Mouse (Mus musculus) c-Kit-positive CD71-positive TER-119-positive erythroid progenitor cells, embryonic 14.5 days (primary cell): ENCODE data around the gene Pex10.
A peak's percentile ranks its signal among the peaks of the same experiment; 100 is the strongest.

ENCODE experiments used
- DNase-seq: peaks from one replicate; pipeline ENCODE4 v3.0.0-alpha.2; 2013; ENCODE audit warnings: low spot score

Gene Pex10

DNA sequence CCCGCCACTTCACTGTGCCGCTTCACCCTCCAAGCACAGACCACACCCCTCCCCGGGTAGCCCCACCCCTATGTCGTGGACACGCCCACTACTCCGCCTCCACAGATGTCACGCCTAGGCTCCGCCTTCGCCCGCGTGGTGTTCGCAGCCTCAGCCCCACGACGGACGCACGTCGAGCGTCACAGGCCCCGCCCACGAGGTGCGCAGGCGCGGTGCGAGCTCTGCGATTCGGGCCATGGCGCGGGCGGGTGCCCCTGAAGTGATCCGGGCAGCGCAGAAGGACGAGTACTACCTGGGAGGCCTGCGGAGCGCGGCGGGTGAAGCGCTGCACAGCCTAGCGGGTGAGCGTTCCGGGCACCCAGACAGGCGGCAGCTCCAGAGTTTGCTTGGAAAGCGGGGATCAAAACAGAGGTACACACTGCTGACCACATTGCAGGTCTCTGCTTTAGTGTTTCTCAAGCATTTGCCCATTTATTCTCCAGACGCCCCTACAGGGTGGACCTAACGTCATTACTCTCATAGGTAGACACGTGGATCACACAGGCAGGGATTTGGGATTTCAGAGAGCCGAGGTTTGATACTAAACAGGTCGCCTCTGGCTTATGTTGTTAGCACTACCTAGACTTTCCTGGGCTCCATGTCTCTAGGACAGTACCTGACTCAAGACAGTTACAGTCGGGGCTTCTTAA is at the start of gene Pex10:
Gene Pex10 (plus strand): TSS at position 183 of the 689 bp plus-strand sequence.
- DNase-seq: peak; percentile 99

DNA sequence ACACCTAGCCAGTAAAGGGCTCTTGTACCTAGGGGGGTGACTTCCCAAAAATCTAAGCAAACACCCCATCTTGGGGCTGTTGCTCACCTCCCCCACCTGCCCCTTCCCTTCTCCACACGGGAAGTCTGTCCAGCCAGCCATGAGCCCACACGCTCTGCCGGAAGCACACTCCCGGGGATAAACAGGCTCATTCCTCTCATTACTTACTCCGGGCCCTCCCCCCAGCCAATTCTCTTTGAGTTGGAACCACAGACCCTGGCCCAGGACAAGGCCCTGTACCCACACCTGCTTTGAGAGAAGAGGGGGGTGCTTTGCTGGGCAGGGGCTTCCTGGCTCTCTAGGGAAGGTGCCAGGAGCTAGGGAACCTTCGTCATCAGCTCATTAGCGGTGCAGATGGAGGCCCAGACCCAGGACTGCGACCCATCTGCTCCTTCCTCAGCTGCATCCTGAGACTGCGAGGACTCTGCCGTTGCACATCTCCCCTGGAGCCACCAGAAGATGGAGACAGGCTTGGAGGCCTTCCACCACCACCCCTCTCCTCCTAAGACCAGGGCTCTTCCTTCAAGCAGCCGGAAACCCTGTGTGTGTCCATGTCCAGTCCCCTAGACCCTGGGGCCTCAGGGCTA is 49.5 kb upstream of the Pex10 start:
- DNase-seq: no peak

DNA sequence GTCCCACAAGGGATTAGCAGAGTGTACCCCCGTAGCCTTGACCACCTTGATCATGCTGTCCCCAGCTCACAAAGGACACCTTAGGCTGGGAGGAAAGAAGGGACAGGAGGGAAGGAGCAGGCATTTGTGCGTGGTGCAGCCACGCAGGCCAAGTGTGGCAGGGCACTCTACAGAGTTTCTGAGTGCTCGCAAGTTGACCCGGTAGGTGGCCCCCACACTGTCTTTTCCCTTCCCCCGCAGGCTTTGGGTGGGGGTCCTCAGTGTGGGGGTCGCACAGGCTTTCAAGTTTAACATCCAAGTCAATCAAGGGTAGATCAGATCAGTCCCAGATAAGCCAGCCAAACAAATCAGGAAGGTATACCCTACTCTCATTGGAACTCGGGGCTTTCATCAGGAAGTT is 48.8 kb upstream of the Pex10 start:
- no peak for DNase-seq

DNA sequence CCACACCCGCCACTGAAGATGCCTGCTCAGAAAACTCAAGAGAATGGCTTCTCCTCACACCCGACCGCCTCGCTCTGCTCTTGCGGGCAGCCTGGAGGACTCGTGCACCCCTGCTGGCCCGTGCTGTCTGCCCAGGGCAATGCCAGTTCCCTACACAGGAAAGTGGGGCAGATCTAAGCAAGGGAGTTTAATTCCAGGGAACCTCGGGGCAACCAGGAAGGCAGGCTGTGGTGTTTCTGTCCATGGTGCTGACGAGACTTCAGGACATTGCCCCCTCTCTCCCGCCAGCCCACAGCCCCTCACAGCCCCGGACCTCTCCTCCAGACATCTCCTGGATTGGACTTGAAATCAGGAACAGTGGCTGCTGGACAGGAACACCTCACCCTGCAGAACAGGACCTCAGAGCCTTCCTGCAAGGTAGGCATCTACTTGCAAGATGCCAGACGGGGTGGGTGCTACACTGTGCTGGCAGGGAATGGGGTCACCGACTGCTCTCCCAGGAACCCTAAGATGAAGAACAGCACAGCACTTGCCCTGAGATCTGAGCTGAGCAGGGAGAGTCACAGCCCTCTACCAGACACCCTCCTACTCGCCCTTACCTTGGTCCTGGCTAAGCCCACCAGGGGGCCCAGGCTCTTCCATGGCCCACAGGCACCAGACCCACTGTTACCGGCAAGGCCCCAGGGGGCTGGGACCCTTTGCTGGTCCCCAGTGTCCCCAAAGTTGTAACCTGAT is 48.0 kb upstream of the Pex10 start:
- DNase-seq: peak; percentile 18

DNA sequence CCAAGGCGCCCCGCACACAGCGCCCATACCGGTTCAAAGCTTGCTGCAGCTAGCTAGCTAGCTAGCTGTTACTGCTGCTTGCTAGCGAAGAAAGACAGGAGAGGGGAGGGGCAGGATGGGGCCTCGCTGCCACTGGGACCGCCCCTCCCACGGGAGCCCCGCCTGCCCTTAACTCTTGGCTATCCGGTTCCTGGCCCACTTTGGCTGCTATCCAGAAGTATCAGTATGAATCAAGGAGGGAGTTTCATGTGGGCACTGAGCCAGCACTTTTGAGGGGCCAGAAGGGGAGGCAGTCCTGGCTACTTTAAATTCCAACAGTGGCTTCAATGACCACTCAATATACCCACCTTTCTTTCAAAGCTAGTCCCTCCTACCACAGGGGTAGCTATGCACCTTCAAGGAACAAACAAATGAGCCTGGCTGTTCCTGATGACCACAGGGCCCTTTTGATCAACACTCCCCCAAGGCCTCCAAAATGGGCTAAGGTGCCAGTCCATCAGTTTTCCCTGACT is 47.4 kb upstream of the Pex10 start:
- DNase-seq: no peak

DNA sequence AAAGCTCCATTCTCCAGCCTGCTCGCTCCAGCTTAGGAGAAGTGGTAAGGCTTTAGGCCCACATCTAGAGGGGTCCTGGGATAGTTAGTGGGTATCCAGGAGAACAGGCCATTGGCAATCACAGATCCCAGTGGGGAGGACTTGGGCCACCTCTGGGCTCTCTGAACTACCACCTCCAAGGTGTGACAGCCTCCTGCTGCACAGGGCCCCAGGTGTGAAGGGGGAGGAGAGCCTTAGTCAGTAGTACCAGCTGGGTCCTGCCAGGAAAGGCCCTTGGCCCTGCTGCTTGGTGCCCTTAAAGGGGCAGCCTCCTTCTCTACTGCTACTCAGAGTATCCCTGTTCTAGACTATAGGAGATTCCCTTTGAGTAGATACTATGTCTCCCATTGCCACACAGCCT is 46.7 kb upstream of the Pex10 start:
- DNase-seq: no peak

DNA sequence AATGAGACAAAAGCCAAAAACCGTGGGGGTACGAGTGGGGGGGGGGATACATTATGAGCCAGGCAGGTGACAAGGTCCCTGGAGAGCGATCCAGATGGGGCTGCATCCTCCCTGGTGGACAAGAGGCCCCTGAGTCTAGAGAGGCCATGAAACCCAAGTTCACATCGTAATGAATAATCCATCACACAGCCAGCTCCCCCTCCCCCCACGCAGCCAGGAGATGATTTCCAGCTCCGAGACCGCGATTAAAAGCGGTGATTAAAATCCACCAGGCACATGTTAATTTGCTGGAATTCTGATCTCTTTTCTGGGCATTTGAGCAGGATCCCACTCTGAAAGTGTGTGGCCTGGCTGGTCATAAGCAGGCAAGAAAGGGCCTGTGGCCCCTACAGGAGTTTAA is 46.0 kb upstream of the Pex10 start:
- DNase-seq: no peak

DNA sequence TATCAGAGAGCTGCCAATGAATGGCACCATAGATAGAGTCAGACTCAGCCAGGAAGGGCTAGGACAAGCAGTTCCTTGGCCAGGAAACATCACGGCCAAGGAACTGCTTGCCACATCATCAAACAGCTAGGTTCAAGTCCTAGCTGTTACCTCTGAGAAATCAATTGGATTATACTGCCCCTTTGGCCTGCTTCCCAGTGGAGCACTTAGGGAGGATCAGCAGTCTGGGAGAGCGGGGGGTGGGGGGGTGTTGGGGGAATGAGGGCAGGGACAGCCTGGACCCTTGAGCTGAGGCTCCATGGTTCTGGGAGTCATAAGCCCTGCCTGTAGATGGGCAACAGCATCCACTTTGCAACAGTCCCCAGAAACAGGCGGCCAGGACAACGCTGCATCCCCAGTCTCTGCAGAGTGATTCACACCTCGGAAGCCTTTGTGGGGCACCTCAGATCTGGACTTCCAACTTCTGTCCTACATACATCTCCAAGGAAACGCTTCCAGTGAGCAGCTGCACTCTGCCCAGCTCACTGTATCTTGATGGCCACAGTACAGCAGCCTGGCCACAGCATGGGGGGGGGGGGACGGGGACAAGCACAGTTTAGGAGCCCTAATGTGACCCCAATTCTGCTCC is 44.5 kb upstream of the Pex10 start:
- DNase-seq: no peak

DNA sequence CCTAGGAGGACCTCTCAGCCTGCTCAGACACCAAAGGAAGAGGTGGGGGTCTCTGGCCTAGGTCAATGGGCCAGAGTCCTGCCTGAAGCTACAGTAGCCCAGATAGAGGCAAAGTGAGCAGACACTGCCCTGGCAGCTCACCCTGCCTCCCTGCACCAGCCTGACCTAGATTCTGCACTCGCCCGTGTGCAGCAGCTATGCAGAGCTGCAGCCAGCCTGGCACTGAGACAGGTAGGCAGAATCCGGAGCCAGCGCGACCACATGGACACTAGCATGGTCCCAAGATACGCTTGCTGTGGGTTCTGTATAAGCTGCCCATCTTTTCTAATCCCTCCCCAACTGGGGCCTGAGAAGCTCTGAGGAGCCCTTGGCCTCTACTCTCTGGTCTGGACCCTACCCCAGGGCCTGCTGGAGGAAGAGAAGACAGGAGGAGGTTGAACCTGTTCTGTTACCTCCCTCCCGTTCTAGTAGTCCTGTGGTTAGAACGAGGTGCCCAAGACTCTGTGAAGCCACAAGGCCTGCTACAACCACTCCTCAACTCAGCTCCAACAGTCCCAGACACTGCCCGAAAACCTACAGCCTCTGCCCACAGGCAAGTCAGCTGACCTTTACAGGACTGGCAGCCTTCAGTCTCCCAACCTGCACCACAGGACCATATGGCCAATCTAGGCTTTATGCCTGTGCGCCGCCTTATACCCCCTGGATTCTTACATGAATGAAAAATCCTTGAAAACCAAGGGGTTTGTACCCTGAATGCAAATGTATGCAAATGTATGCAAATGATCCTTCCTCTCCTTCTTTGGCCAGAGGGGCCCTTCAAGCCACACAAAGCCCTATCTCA is 42.4 kb upstream of the Pex10 start:
- DNase-seq: no peak

DNA sequence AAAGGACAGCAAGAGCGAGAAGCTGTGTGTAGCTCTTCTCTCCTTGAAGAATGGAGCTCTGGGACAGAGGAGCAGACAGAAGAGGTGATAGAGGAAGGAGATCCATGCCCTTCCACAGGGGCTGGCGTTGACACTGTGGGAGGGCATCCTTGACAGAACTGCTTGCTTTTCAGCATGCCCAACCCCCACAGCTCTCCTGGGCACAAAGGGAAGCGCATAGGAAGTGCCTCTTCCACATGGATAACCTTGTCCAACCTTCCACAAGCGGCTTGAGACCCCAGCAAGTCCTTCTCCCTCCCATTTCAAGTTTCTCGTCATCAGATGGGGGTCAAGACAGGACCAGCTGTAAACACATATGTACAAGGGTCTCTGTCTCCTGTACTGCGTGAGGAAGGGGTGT is 33.7 kb upstream of the Pex10 start:
- no peak for DNase-seq

DNA sequence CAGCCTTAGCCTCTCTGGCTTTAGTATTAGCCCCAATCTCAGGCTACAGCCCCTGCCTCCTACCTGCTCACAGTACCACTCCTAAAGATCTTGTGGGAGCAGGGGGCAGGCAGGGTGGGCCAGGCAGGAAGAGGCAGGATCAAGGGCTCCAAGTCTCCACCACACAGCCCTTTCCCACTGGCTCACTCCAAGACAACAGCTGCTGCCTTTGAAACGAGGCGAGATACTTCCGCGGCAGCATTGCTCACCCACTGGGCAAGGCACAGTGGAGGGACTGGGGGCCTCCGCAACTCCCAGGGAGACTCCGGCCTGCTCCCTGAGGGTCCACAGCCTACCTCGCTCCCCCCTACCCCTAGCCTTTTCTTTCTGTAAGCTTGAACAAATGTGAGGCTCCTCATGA is 32.6 kb upstream of the Pex10 start:
- DNase-seq: no peak

DNA sequence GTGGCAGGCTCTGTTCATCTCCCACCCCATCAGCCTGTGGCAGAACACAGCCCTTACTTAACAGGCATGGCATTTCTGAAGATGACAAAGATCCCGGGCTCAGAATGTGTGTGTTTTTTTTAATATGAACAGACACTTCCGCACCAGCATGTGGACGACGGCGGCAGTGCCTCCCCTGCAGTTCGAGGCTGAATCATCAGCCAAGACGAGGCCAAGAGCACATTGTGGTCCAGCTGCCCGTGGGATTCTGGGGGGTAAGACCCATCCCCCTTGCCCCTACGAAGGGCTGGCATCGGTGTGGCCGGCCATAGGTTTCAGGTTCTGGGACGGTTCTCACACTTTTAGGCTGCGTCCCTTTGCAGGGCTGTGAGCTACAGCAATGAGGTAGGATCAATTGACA is 32.0 kb upstream of the Pex10 start:
- DNase-seq: no peak

DNA sequence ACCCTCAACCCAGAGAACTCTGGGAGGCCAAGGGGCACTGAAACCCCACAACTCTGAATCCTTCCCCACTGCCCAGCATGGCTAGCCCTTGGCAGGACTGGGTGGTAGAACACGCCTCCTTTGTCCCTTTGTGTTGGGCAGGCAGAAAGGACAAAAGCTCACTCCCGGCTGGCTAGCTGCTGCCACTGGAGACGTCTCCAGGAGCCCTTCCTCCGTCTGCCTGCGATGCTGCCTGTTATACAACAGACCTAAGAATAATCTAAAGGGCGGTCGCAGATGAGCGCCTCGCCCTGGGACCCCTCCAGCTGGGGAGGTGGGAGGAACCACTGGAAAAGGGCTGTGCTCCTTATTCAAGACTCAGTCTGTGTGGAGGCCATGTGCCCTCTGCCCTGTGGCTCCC is 26.6 kb upstream of the Pex10 start:
- DNase-seq: no peak

DNA sequence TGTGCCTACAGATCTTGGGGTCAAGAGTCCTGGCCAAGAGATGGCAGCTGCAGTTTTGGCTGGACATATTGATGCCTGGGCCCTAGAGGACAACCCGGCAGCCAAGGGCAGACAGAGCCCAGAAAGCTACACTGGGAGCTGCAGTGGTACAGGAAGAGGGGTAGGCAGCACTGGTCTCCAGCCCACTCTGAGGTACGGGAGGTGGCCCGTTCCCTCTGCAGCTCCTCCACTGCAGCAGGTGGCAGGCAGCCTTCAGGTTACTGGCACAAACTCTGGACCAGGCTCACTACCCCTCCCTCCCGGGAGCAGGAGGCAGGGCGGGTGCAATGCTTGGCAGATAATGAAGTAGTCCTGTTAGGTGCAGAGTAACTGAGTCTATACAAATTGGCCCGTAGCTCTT is 26.1 kb upstream of the Pex10 start:
- DNase-seq: no peak

DNA sequence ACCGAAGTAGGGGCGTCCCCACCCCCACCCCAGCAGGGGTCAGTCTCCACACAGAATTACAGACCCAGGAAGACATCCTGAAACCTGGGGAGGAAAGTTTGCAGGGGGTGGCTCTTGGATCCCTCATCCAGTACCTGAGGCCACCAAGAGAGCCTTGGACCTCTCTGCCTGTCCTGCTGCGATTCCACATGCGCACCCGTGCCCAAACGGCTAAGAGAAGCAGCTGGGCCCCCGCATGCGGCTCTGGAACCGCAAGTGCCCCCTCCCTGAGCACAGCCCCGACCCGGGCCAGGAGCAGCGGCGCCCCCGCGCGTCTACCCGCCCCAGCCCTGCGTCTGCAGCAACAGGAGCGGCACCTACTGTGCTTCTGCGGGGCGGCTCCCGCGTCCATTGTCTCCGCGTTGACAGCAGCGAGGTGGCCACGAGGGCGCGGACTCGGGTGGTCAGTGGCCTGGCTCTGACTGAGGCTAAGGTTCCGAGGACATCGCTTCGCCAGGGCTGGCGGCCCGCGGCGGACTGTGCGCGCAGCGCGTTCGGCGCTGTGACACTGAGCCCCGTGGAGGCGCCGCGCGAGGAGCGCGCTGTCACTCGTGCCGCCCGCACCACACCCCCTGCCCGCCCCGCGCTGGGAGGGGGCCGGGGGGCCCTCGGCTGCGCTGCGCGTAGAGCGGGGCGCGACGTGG is 24.1 kb upstream of the Pex10 start:
- DNase-seq: no peak

DNA sequence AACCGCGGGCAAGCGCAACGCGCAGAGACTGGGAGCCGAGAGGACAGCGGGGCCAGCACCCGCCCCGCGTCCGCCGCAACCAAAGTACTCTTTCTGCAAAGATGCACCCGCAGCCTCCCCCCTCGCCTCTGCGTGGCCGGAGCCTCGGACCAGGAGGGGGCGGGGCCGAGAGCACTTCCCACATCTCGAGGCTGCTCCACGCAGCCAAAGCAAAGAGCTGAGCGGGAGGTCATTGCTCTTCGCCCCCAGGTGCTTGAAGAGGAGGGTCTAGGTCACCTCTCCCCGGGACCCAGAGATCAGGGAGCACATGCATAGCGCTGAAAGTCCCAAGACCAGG is 23.6 kb upstream of the Pex10 start:
- no peak for DNase-seq

DNA sequence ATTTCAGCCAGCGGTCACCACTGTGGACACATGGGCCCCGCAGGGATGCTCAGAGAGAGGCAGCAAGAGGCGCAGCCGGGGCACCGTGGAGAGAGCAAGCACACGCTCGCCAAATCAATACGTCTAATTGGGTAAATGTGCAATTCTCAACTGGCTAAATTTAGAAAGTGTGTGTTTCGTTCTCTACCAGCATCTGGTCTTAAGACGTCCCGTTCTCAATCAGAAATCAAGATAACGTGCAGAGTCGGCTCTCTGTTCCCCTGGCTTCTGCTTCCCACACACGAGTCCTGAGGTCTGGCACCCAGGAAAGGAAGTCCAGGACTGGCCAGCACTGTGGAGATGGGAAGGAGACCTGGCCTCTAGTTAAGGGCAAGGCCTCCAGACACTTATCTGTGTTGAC is 20.2 kb upstream of the Pex10 start:
- no peak for DNase-seq

DNA sequence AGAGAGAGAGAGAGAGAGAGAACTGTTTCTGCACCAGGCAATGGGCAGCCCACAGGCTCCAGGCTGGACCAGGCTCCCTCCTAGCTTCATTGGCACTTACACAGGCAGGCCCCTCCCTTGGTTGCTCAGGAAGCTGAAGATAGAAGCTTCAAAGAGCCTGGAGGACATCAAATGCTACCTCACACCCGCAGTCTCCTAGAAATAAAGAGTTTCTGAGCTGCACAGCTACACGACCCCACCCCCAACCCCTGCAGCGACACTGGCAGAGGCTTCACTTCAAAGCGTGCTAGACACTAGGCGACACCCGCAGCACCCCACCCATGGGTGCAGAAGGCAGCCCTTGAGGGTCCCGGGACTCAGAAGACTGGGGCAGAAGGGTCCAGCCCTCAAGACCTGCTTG is 16.7 kb upstream of the Pex10 start:
- no peak for DNase-seq

DNA sequence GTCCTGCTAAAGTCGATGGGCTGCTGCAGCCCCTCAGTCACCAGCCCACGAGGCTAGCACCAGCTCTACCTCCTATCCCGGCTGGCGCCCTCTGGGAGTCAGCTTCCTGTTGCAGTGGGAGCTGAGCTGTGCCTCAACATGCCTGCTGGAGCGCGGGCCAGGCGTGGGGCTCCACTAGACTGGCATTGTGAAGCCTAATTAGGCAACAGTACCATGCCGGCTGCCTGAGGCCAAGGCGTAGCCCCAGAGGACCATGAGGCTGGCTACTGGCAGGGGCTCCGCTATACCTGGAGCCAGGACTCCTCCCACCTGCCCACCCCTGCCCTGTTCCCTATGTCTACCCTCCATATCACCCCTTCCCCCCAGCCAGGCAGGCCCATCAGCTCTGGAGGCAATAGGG is 10.1 kb upstream of the Pex10 start, which contains the start of gene Plch2:
Gene Plch2 (minus strand): TSS at position 61 of the 400 bp plus-strand sequence.
- DNase-seq: no peak

DNA sequence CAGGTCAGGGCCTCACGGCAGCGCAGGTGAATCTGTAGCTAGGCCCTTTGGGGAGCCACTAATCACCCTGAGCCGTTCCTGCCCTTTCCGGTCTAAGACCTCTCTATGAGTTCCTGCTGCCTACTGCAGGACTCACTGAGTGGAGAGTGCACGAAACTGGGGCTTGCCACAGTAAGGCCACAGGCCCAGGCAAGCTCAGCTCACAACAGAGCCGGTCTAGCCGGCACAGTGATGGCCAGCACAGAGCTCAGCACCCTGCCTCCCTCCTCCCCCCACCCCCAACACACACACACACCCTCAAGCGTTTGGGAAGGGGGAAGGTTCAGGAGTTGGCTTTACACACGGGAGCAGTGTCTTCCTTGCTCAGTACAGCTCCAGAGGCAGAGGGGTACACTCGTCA is 8.5 kb upstream of the Pex10 start:
- DNase-seq: no peak

DNA sequence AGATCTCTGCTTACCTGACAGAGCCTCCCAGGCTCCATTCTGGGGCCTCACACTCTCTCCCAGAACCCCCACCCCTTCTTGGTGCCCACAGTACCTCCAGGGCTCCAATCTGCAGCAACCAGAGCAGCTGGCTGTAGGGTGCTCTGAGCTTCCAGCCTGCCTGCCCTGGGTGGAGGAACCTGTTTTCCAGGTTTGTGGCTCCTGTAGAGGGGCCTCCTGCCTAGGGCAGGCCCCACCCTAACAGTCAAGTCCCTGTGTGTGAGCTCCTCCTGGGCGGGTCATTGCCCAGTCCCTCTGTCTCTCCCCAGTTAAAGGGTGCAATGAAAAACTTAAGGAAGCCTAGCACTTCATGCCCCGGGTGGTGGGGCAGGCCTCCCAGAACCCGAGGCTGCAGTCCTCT is 2.9 kb upstream of the Pex10 start:
- DNase-seq: no peak
